Mouse (Mus musculus) frontal cortex, adult (tissue): Measurements from ENCODE around the gene Mgst3.

Source experiments
- ATAC-seq: cut with Nextera tagmentation; 2 replicates; pipeline ENCODE4 v1.9.2; 2017; ENCODE audit warnings: mild to moderate bottlenecking, moderate library complexity, mixed read lengths; ENCODE audit not compliant: low TSS enrichment

Gene Mgst3

DNA sequence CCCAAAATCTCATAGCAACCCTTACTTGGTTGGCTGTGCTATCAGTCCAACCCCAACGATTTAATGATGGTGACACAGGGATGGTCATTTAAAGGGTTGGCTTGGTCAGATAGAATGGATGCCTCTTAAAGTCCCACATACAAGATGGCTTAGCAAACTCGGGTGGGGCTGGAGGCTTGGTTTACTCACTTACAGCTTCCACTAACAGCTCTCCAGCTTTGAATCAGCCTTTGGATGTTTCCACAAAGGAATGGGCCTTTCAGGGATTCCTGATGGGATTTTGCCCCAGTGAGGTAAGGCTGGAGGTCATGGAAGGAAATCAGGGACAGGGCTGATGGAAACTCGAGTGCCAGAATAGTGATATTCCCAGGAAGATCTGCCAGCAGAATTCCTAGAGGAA lies 5.8 kb downstream of the Mgst3 start:
- no peak for ATAC-seq

DNA sequence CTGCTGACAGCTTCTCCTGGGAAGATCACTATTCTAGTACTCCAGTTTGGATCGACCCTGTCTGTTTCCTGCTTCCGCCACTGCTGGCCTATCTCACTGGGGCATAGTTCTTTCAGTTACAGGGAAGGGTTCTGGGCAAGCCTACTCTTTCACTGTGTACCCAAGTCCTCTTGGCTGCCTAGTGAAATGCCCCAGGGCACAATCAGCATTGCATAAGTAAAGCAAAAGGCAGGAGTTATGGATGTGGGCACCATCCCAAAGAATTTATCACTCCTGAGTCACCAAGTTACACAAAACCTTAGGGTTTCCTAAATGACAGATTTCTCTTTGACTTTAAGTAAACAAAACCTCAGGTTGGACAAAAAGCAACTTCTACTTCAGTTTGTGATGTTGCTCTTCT lies 6.3 kb downstream of the Mgst3 start:
- no peak for ATAC-seq

DNA sequence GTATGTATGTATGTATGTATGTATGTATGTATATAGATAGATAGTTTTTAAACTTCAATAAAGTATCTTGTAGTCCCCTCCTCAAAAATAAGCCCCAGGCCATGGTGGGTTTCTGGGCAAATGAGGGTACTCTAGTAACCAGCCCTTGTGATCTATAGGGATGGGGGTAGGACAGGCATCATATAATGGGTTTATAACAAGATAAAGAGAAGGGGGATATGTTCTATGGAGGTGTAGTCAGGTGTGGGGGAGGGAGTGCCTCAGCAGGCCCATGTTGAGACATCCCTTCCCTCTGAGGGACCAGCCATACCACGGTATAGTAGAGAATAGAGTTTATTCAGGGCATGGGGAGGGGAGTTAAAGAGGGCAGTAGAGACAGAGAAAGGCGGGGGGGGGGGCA lies 7.2 kb downstream of the Mgst3 start:
- no peak for ATAC-seq

DNA sequence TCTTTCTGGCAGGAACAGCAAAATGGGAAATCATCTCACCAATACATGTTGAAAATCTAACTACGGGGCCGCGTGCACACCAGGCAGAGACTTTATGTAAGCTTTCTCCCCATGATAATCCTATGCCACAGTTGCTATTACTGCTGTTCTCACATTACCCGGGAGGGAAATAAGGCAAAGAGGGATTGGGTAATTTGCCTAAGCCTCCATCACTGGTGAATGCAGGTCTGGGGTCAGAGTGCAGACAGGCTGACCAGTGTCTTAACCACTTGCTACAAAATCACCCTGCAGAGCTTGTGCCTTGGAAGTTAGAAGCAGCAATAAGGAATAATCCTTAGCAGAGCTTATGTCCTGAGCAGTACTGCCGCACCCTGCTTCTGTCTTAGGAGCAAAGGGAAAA lies 8.0 kb downstream of the Mgst3 start:
- no peak for ATAC-seq

DNA sequence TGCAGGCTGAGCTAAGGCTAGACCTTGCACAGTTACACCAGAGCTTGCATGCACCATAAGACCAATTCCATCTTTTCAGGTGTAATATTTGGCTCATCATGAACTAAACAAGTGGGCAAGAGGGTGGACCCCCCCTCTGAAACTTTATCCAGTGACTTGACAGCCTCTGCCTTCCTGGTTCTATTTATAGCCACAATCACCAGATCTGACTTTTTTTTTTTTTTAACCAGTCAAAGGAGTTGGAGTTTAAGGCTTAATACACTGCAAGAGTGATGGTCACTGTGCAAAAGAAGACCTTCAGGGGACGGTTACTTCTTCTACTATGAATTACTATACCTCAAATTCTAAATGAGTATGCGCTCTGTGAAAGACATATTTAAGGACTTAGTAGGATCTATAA lies 8.4 kb downstream of the Mgst3 start:
- no peak for ATAC-seq

DNA sequence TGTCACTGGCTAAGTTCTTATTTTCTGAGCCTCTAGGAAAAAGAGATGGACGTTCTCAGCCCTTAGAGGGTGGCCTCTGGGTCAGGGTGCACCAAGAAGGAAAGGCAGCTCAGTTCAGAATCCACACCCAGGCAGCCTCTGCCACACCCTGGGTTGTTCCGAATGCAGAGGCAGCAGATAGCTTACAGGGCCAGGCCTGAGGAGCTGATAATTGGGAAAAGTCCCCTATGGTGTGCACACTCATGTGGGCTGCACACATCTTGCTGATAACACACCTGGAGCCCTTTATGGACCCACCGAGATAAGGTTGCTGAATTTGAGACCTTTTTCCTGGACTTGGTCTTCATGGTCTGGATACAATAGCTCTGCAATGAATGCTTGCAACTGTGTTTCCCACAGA lies 9.5 kb downstream of the Mgst3 start:
- no peak for ATAC-seq

DNA sequence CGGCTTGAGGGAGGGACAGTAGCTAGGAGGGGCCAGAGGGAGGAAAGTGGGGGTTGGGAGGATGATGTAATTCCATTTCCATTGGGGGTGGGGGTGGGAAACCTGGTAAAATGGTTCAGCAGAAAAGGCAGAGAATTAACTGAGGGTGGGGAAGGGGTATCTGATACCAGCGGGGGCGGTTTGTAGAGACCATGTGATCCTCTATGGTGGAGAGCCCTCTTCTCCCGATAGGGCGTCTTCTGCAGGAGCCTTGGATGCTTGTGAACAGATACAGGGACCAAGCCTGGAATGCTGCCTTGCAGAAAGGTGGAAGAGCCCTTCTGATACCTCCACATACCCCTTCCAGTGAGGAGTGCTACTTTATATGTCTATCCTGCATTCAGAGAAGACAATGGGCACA lies 10.5 kb downstream of the Mgst3 start:
- ATAC-seq: no peak

DNA sequence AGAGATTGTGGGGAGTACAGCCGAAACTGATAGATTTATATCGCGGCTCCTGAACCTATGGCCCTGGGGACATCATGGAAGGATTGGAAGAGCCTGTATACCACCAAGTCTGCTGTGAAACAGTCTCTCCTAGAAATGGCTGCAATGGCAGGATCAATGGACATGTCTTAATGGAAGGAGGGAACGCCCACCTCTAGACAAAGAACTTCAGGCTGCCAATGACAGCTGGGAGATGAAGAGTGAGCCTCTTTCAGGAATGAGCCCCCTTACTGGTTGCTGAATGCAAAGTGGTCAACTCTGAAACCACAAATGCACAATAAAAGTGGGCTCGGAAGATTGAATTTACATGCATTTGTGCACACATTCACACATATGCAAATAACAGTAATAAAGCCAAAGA lies 10.9 kb downstream of the Mgst3 start:
- ATAC-seq: no peak

DNA sequence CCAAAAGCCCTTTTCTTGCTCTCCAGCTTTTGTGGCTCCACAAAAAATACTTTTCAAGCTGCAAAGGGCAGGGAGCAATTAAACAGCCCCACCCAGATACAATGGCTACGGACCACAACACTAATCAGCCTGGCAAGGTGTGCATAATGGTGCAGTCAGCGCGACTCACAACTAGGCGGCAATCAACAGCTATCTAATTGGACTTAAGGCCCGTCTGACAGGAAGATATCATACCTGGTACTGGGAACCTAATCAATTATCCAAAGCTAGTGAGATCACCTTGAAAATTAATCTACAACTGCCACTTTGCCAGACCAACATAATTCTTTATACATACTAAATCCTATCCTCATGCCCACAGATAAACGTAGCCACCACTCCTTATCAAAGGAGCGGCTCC lies 11.3 kb downstream of the Mgst3 start:
- ATAC-seq: no peak

DNA sequence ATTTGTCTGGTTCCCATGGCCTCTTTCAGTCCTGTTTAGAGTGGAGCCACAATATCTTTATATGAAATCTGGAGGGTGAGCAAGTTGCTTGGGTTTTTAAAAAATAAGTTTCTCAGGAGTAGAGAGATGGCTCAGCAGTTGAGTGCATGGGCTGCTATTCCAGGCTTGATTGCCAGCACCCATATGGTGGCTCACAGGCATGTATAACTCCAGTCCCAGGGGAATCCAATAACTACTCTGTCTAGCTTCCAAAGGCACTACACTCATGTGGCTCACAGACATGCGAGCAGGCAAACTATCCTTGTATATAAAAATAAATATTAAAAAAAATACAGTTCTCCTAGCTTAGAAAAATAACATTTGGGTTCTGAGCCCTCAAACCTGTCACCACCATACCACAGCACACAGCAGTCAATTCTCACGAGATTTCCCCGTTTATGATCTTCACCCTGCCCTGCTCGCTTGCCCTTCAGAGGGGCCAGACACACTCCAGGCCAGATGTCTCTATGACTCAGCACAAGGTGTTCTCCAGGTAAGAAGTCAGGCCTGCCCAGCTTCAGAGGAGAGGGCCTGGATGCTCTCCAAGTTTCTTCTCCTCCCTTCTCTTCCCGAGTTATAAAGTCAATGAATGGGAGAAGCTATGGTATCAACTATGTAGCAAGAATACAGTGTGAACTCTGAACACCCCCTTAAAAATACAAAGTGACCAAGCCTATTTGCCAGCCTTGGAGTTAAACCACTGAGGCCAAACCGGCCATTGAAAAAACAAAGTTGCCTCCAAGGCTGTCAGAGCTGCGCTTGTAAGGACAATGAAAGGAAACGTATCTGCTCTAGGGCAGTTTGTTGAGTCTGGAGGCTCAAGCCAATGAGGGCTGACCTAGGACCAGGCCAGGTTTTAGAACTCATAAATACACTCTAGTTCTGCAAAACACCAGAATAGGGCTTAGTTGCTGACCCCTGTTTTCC lies 12.3 kb downstream of the Mgst3 start:
- ATAC-seq: no peak; the same call in 1 of the 2 replicates

DNA sequence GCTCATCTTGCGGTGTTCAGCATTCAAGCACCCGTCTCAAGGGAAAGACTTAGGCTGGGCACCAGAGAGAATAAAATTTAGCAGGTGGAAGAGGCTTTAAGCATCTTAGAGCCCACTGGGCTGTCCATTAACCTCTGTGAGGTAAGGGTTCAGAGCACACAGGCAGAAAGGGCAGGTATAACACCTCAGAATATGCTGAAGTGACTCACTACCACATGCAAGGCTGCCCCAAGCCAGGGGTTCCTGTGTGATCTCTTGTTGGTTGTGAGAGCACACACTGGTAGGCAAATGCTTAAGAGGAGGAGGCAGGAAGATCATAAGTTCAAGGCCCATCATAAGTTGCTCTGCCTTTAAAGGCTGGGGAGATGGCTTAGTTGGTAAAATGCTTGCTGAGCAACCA lies 13.4 kb downstream of the Mgst3 start:
- ATAC-seq: no peak

DNA sequence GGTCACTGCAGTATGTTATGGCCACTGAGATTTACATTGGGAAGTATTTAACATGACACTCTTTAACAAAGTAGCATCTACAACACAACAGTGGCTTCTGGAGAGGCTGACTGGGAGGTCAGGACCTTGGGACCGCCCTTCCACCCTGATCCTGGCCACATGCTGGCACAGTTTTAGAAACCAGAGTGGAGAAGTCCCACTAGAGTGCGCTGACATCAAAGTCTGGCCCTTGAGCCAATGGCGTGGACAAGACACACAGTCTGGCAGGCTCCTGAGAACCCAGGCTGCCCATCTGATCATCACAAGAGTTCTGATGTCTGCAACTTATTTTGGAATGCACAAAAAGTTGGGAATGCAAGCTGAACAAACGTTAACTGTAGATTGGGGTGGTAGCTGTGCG lies 13.9 kb downstream of the Mgst3 start:
- no peak for ATAC-seq

DNA sequence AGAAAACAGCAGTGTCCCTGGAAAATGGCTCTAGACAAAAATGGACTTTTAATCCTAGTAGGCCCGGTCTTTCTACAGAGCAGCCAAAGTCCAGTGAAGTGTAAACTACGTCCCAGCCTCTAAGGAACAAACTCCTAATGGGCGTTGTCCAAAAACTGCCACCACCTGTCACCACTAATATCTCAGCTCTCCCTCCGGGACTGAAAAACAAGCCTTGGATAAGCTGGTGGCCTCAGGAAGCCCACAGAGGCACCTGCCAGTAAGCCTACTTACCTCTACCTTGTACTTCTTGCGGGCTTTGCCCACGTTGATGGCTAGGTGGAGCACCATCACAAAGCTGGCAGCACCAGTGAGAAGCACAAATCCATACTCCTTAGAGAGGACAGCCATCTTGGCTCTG lies 15.6 kb downstream of the Mgst3 start:
- no peak for ATAC-seq

DNA sequence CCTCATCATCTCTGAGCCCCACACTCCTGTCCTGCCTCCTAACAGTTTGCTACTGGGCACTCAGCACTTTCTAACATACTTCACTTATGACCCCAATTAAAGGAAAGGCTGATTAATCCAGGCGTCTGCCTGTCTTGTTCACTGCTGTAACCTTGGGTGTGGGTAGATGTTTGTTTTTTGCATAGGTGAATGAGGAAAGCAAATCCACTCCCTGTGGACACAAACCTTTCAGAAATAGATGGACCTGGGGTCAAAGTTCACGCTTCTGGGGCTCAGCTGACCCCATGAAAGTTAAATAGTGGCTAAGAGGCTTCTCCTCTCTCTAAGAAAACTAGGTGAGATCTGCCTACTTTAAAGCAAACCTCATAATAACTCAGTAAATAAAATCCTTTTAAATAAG lies 18.7 kb downstream of the Mgst3 start:
- ATAC-seq: no peak

DNA sequence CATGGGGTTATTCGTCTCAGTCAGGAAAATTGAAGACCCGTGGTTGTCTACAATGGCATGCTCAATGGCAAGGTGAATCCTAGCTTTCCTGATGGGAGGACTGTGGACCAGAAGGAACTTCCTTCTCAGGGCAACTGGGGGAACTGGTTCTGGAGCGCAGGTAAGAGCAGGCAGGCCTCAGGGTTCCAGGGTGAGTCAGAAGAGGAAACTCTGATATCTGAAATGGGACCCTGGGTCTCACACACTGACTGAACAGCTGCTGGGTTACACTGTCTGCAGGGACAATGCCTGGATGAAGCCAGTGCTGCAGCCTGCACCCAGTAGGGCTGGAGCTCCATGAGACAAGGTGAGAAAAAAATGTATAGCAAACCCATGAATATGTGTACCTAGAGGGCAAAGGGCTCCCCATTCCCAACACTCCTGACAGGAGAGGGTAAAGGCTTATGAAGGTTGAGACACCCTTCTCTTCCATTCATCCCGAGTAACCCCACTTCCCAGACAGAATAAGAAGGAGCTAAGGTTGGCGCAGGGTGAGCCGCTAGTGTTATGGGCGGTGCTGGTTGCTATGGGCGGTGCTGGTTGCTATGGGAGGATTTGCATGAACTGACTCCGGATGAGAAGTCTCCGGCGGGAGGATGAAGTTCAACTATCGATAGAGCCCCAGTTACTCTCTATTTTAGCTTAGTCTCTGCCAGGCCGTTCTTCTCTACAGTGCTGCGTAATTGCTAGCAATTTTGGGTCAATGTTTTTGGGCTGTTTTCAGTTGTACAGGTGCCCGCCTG lies 19.4 kb downstream of the Mgst3 start:
- ATAC-seq: no peak

DNA sequence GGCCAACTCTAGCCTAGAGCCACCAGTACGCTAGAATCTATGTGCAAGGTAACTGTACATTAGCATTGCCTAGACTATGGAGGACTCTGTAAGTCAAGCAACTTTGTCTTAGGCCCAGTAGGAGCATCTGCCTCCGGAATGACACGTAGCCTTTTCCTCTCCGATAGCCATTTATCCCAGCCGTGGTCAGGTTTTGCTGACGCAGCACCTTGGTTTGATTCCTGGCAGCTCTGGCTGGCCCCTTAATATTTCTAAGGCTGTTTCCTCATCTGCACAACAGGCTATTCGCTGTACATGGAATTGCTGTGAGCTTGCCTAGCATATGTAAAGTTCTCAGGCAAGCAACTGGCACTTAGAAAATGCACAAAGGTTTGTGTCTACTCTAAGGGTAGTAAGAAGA lies 20.9 kb downstream of the Mgst3 start:
- no peak for ATAC-seq

DNA sequence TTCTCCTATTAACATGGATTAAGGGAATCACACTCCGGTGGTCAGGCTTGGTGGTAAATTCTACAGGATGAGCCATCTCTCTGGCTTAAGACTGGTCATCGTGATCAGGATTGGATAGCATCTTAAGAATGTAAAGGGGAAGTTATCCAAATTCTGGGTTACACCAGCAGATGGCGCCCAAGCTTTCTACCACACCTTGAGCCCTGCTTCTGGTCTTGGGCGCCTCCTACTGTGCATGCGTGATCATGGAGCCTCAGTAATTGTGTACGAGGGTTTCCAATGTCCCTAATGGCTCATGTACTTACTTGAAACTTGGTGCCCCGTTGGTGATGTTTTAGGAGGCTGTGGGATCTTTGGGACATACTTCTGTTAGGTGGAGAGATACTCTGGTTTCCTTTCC lies 23.7 kb downstream of the Mgst3 start:
- peak; percentile 85 for ATAC-seq

DNA sequence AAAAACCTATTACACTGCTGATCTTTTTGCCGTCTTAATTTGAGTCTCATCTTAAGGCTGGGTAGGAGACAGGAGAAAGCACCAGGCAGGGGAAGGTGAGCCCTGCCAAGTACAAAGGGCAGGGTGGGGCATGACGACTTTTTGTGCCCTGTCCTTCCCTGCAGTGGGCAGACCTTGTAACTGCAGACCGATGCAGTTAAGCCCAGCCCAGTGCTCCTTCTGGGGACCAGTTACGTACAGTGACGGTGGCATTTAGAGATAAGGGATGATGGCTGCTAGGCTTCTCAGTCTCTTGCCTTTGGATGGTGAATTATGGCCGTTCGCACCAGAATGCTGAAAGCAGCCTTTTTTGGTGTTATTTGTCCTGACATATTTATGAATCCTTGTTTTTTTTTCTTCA lies 25.1 kb downstream of the Mgst3 start:
- no peak for ATAC-seq

DNA sequence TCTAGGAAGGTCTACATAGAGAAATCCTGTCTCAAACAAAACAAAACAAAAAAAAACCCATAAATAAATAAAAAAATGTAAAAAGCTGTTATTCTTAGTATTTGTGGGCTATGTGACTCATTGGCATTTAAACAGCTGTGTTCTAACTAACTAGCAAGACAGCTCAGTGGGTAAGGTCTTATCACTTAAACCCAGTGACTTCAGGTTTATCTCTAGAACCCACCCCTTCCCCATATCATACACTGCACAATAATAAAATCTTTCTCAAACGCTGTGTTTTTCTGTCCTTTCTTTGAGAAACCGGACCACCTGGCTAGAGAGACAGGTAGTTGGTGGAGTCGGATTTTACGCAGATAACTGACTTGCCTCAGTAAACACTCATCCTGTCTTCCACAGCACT lies 25.6 kb downstream of the Mgst3 start:
- ATAC-seq: no peak

DNA sequence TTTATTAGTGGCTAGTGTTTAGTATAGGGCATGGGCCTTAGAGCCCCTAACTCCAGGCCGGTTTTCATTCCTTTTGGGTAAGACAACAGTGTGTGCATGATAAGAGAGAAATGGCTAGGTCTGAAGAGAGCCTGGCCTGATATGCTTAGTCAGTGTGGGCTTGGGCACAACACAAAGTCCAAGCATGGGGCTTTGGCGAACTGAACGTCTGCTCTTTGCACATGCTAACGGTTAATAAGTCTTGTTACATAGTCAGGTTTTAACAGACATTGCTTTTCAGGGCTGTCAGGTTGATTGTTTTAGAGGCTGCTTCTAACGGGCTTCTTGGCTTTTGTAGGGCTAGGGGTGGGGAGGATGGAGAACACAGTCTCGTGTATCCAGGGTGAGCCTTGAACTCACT lies 27.0 kb downstream of the Mgst3 start:
- ATAC-seq: no peak

DNA sequence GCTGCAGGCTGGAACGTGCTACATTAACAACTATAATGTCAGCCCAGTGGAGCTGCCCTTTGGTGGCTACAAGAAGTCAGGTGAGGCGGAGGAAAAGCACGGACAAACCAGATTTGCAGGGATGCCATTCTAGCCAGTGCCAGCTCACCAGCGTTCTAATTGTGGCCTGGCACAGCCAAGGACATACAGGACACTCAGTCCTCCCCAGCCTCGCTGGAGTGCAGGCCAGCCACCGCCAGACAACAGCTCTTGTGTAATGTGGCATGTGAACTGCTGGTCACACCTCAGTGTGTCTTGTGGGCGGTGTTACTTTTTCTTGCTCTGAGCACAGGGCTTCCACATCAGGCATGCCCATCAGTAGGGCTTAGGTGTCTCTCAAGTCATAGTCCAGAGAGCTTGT lies 27.8 kb downstream of the Mgst3 start:
- peak; percentile 26 for ATAC-seq

DNA sequence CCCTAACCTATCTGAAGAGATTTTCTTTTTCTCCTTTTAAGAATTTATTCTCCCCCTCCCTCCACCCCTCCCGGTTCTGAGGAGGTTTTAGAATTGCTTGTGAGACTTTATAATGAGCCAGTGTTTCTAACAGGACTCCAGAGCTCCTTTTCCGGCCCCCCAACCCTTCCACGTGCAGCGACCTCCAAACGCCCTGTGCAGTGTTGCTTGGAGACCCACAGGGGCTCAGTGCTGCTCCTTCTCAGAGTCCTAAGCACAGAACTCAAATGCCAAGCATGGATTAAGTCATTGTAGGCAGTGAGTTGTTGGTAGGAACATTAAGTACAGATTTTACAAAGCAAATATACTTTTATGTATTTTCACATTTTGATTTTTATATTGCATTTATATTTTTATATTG lies 30.3 kb downstream of the Mgst3 start:
- ATAC-seq: no peak

DNA sequence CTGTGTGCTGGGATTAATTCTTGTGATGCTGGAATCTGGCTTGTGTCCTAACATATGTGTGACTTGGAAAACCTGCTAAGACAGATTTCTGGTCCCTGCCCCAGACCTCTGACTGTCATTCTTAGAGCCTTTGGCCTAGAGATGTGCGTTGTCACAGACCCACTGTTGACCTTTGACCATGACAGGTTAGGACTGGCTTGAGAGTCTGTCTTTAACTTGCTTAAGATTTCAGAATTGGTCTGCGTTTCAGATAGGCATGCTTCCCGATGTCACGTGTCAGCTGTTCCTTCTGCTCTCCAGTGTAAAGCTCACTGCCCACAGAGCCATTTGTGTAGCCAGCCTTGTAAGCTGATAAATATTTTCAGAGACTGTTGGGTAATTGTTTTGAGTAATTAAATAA lies 30.8 kb downstream of the Mgst3 start:
- ATAC-seq: no peak
